Mouse (Mus musculus): ENCODE data around the gene Dlgap3. TPM values are rescaled to one million over a fixed set of nuclear protein-coding genes. Genes with fewer than 3 reads are reported as not detected.
A peak's percentile ranks its signal among the peaks of the same experiment; 100 is the strongest.

The Dlgap3 gene
- polyA plus RNA-seq, 1 experiment from 2014 or later = 0.53 TPM

DNA sequence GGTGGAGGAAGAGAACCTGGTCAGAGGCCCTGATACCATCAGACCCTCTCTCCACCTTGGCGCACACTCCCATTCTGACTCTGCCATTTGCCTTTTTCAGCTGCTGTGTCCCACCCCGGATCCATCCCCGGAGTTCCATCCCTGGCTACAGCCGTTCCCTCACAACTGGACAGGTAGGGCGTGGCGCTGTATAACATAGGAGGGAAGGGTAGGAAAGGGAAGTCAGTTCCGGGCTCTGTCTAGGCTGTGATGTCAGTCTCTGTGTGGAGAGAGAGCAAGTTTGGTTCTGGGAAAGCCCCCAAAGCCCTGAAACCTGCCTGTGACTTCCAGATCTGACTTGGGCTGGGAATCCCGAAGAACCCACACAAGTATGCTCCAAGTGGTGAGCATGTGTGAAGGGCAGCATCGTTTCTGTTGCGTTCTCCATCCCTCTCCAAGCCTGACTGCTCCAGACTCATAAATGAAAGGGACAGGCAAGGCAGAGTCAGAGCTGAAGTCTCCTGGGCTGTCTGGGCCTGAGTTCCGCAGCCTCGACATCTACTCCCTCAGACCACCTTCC is 31.2 kb downstream of the Dlgap3 start:
- H3K27ac ChIP-seq = no peak overlapping the region
- H3K27me3 ChIP-seq = peaks cover 12% of the 10 kb centered on the region; the same call in 1 of the 2 replicates
- no peak overlapping the region for H3K4me2 ChIP-seq (replicated peaks)
- no peak overlapping the region for H3K9ac ChIP-seq
- no peak overlapping the region for H3K4me3 ChIP-seq
- H3K9me3 ChIP-seq = no peaks in the 10 kb centered on the region
- peaks cover 15% of the 10 kb centered on the region for H3K4me1 ChIP-seq
- H3K36me3 ChIP-seq = no peaks in the 10 kb centered on the region
- WGBS = 83% methylated on average over 12 of the region's 12 CpGs
- ATAC-seq (ENCODE audit: low FRiP score, low read depth) = no peak

DNA sequence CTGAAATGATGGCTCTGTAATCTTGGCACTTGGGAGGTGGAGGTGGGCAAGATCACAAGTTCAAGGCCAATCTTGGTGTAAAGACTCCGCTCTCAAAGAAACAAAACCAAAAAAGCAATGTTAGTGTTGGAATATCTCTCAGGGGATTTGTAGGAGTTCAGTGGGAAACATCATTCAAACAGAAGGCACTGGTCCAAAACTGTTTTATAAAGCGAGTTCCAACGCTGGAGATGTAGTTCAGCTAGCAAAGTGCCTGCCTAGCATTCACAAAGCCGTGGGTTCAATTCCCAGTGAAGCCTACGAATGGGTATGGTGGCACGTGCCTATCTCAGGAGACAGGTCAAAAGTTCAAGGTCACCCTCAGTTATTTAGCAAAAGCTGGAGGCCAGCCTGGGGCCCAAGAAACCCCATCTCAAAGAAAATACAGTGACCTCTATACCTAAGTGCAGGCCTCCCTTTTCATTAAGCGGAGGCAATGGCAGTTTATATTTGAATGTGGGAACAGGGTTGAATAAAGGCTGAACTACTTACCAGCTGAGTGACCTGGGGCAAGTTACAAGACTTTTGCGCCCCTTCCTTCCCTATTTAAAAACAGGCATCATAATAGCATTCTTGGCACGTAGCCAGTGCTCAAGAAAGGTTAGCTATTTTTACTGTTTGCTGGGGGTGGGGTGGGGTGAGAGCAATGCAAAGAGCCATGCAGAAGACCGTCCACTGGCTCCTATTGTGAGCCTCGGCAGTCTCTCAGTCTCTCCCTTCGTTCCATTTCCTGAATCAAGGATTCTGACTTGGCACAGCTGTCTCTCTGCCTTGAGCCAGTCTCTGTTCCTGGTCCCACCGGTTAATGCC is 32.0 kb downstream of the Dlgap3 start:
- 59% methylated on average over 13 of the region's 13 CpGs for WGBS
- Histone ChIP-seq H3K27me3 (peaks cover 12% of the 10 kb centered on the region; the same call in 1 of the 2 replicates), H3K27ac (no peak overlapping the region), H3K4me1 (peaks cover 15% of the 10 kb centered on the region), H3K9ac (no peak overlapping the region), H3K9me3 (no peaks in the 10 kb centered on the region), H3K4me2 (replicated peaks) (0 out of 2 replicates have a peak overlapping the region, but pooled peaks have one; percentile 12), H3K36me3 (no peaks in the 10 kb centered on the region), H3K4me3 (no peak overlapping the region)
- no peak for ATAC-seq (ENCODE audit: low FRiP score, low read depth)

DNA sequence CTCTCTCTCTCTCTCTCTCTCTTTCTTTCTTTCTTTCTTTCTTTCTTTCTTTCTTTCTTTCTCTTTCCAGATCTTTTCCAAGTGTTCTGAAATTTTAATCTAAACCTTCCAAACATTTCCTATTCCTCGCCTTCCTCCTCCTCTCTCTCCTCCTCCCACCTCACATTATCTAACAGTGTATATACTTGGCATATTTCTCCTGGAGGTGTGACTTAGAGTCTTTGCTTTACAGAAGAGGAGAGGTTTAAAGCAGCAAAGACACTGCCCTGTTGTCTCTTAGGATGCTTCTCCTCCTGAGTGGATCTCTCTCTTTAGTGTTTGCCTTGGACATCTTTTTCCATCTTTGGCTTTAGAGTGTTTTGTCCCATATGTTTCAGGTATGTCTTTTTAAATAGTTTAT is 34.1 kb downstream of the Dlgap3 start:
- H3K9me3 ChIP-seq = no peaks in the 10 kb centered on the region
- H3K36me3 ChIP-seq = no peaks in the 10 kb centered on the region
- H3K4me2 ChIP-seq (replicated peaks) = no peak overlapping the region
- no CpG with 5 or more reads among the region's 1 CpGs for WGBS
- H3K27ac ChIP-seq = no peak overlapping the region
- peaks cover 8% of the 10 kb centered on the region; the same call in 1 of the 2 replicates for H3K27me3 ChIP-seq
- H3K4me3 ChIP-seq = no peak overlapping the region
- H3K4me1 ChIP-seq = peaks cover 15% of the 10 kb centered on the region
- no peak for ATAC-seq (ENCODE audit: low FRiP score, low read depth)
- no peak overlapping the region for H3K9ac ChIP-seq

DNA sequence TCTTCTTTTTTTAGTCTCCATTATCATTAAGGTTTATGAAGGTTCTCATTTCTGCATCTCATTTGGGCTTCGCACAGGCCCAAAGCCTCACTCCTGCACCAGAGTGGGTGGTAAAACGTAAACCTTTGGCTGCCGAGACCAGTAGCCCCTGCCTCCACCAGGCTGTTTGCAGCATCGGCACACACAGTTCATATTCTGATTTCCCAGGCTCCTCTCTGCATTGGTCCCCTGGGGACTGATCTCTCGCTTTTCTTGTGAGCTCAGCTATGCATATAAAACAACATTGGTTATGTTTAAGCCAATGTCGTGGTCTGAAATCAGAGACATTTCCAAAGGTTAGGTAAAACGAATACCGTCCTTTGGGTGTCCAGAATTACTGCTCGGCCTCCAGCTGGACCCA is 42.3 kb downstream of the Dlgap3 start:
- Histone ChIP-seq H3K9me3 (no peaks in the 10 kb centered on the region), H3K36me3 (no peaks in the 10 kb centered on the region), H3K4me2 (replicated peaks) (no peak overlapping the region), H3K4me3 (no peak overlapping the region), H3K27ac (no peak overlapping the region), H3K9ac (no peak overlapping the region), H3K4me1 (peaks cover 5% of the 10 kb centered on the region), H3K27me3 (peaks cover 40% of the 10 kb centered on the region)
- WGBS = 55% methylated on average over 9 of the region's 9 CpGs
- ATAC-seq (ENCODE audit: low FRiP score, low read depth) = no peak

DNA sequence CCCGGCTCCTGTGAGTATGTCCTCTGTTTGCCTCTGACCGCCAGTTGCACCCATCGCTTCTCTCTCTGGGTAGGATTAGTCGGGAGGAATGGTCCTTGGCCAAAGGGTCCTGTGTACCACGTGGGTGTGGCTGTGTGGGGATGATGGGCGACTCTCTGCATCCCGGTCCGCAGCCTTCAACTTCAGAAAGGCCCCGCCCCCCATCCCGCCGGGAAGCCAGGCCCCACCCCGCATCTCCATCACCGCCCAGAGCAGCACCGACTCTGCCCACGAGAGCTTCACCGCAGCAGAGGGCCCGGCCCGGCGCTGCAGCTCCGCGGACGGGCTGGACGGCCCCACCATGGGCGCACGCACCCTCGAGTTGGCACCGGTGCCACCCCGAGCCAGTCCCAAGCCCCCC is 45.5 kb downstream of the Dlgap3 start:
- no peak for ATAC-seq (ENCODE audit: low FRiP score, low read depth)
- Histone ChIP-seq H3K4me3 (no peak overlapping the region), H3K27ac (no peak overlapping the region), H3K9me3 (no peaks in the 10 kb centered on the region), H3K36me3 (no peaks in the 10 kb centered on the region), H3K4me1 (peaks cover 5% of the 10 kb centered on the region), H3K27me3 (peaks cover 52% of the 10 kb centered on the region), H3K4me2 (replicated peaks) (peak overlapping the region; percentile 40), H3K9ac (no peak overlapping the region)
- WGBS = 16% methylated on average over 28 of the region's 28 CpGs

DNA sequence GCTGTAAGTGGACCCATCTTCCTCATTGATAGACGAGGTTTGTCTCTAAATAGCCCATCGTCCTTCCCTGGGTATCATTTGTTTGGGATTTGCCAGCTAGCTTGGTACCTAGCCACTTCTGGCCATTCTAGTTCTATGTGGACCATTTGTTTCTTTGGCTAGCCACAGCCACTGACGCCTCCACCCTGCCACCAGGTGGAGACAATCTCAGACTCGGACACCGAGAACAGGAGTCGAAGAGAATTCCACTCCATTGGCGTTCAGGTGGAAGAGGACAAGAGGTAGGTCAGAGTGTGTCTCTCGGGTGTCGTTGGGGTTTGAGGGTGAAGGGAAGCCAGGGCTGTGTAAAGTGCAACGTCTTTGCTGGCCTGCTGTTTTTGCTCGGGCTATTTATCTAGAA is 46.1 kb downstream of the Dlgap3 start:
- Histone ChIP-seq H3K36me3 (no peaks in the 10 kb centered on the region), H3K27ac (no peak overlapping the region), H3K9me3 (no peaks in the 10 kb centered on the region), H3K9ac (no peak overlapping the region), H3K4me2 (replicated peaks) (no peak overlapping the region), H3K4me1 (peaks cover 5% of the 10 kb centered on the region), H3K4me3 (no peak overlapping the region), H3K27me3 (peaks cover 52% of the 10 kb centered on the region)
- no peak for ATAC-seq (ENCODE audit: low FRiP score, low read depth)
- WGBS = 49% methylated on average over 11 of the region's 11 CpGs

DNA sequence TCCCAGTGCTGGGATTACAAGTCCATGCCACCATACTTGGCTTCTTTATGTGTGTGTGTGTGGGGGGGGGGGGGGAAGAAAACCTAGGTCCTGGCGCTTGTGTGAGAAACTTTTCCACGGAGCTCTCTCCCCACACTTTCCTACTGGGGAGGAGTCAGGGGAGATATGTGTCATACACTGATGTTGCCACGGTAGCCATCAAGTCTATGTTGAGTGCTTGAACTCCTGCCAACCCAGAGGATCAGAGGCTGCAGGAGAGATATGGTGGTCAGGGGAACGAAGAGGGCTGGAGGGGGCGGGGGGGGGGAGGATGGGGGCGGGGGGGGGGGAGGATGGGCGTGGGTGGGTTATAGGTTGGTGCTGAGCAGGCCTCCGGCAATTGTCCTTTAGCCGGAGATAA is 46.8 kb downstream of the Dlgap3 start:
- H3K4me1 ChIP-seq = peaks cover 5% of the 10 kb centered on the region
- H3K4me3 ChIP-seq = no peak overlapping the region
- H3K36me3 ChIP-seq = no peaks in the 10 kb centered on the region
- H3K9ac ChIP-seq = no peak overlapping the region
- no peak overlapping the region for H3K27ac ChIP-seq
- no peak for ATAC-seq (ENCODE audit: low FRiP score, low read depth)
- H3K9me3 ChIP-seq = 0 out of 2 replicates have a peak, but pooled peaks cover 4% of the 10 kb centered on the region
- no peak overlapping the region for H3K4me2 ChIP-seq (replicated peaks)
- H3K27me3 ChIP-seq = peaks cover 52% of the 10 kb centered on the region
- WGBS = 70% methylated on average over 6 of the region's 9 CpGs

DNA sequence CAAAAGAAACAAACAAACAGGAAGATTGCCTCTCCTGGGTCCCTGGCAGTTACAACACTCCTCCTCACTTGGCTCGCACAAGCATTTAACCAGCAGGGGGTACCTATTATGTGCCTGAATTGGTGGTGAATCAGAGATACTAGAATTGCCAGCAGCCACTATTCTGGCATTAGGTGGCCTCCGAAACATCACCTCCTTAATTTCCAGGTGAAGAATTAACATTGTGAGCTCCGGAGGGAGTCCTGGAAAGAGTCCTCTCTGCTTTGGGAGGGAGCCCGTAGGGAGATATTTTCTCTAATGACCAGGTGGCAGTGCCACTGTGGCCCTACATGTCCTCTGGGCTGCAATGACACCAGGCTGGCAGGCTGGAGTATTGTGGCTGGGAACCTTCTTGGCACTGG is 47.2 kb downstream of the Dlgap3 start:
- WGBS = 67% methylated on average over 4 of the region's 4 CpGs
- ATAC-seq (ENCODE audit: low FRiP score, low read depth) = no peak
- H3K4me3 ChIP-seq = no peak overlapping the region

DNA sequence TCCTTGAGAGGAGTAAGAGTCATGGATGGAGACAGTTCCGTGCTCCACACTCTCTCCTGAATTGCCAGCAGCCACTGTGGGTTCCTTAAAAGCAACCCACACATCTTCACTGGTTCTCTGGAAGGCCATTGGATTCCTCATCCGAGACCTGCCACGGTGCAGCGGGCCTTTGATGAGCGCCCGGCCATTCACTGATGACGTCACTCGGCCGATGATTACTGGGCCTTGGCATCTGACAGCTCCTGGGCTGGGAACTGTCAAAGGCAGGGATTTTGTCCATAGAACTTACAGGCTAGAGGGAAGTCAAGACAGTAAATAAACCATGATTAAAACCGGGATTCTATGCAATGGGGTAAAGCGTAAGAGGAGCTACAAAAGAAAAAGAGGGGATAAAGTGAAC is 48.0 kb downstream of the Dlgap3 start:
- no peaks in the 10 kb centered on the region for H3K36me3 ChIP-seq
- H3K27ac ChIP-seq = no peak overlapping the region

More for the DNA sequence above, 47.2 kb downstream of the Dlgap3 start:
- Histone ChIP-seq H3K4me1 (peaks cover 5% of the 10 kb centered on the region), H3K27ac (no peak overlapping the region), H3K27me3 (peaks cover 52% of the 10 kb centered on the region), H3K9ac (no peak overlapping the region), H3K36me3 (no peaks in the 10 kb centered on the region), H3K4me2 (replicated peaks) (no peak overlapping the region), H3K9me3 (0 out of 2 replicates have a peak, but pooled peaks cover 4% of the 10 kb centered on the region)

DNA sequence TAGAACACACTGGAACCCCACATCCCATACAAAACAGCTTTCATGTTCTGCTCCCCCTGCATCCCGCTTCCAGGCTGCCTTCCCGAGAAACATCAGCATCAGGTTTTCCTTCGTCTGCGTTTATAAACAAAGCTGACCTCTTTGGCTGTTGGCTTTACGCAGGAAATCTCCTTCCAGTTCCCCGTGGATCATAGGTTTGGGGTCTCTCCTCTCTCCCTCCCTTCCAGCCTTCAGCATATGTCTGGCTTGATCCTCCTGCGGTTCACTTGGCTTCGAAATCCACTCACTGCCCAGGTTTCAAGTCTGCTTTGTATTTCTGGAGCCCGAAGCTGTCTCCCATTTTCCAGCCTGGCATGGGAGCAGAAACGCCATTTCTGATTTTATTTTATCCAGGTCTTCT is 54.3 kb downstream of the Dlgap3 start:
- ATAC-seq (ENCODE audit: low FRiP score, low read depth) = no peak
- 26% methylated on average over 10 of the region's 10 CpGs for WGBS
- H3K4me2 ChIP-seq (replicated peaks) = no peak overlapping the region

More for the DNA sequence above, 48.0 kb downstream of the Dlgap3 start:
- no peak for ATAC-seq (ENCODE audit: low FRiP score, low read depth)
- peaks cover 5% of the 10 kb centered on the region for H3K4me1 ChIP-seq
- H3K27me3 ChIP-seq = peaks cover 56% of the 10 kb centered on the region
- no peak overlapping the region for H3K4me2 ChIP-seq (replicated peaks)
- H3K4me3 ChIP-seq = no peak overlapping the region
- H3K9ac ChIP-seq = no peak overlapping the region
- H3K9me3 ChIP-seq = 0 out of 2 replicates have a peak, but pooled peaks cover 4% of the 10 kb centered on the region
- 62% methylated on average over 11 of the region's 11 CpGs for WGBS

DNA sequence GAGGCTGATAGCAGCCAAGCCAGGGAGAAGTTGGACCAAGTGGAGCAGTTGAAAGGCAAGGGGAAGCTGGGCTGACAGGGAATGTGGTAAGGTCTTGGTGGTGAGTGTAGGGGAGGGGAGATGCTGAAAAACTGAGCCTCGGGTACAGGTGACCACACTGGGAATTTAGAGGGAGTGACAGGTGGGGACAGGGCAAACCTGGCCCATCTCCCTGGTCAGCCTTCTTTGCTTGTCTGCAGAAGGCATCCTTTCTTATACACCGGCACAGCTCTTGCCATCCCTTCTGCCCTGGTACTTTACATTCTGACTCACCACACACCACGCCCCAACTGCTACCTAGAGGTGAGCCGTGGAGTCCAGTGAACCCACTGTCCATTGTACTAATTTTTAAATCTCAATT is 54.8 kb downstream of the Dlgap3 start:
- H3K9ac ChIP-seq = no peak overlapping the region
- H3K4me1 ChIP-seq = no peaks in the 10 kb centered on the region
- ATAC-seq (ENCODE audit: low FRiP score, low read depth) = no peak
- H3K27me3 ChIP-seq = peaks cover 71% of the 10 kb centered on the region
- no peak overlapping the region for H3K27ac ChIP-seq
- no peak overlapping the region for H3K4me3 ChIP-seq
- 0 out of 2 replicates have a peak, but pooled peaks cover 4% of the 10 kb centered on the region for H3K9me3 ChIP-seq
- WGBS = 58% methylated on average over 4 of the region's 4 CpGs
- H3K4me2 ChIP-seq (replicated peaks) = no peak overlapping the region
- no peaks in the 10 kb centered on the region for H3K36me3 ChIP-seq

More for the DNA sequence above, 54.3 kb downstream of the Dlgap3 start:
- Histone ChIP-seq H3K4me1 (no peaks in the 10 kb centered on the region), H3K27ac (no peak overlapping the region), H3K9ac (no peak overlapping the region), H3K4me3 (no peak overlapping the region), H3K27me3 (peaks cover 66% of the 10 kb centered on the region), H3K9me3 (0 out of 2 replicates have a peak, but pooled peaks cover 4% of the 10 kb centered on the region), H3K36me3 (no peaks in the 10 kb centered on the region)

DNA sequence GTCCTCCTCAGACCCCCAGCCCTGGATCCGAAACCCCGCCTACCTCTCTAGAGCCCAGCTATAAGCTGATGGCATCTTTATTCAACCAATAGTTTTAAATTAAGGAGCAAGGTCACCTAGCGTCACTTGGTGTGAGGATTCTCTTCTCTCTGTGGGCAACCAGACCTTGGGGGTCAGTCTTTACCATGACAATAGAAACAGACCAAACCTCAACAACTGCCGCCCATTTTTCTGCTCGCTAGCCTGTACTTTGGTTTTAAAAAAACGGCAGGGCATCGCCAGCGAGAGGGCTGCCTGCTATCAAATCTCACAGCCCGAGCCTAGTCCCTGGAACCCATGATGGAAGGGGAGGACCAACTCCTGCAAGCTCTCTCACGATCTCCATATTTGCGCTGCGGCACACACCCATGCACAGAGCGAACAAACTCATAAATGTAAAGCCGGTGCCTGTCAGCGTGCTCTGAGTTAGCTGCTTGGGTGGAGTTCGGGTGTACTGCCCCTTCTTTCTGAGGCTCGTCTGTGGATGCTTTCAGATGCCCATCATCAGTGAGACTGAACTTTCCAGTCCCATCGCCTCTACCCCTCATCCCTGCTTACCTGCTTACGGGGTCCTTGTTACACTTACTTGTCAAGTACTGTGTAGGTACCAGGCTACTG is 55.6 kb downstream of the Dlgap3 start:
- Histone ChIP-seq H3K4me2 (replicated peaks) (peak overlapping the region; percentile 9; the same call in 1 of the 2 replicates), H3K27ac (no peak overlapping the region), H3K4me1 (no peaks in the 10 kb centered on the region), H3K36me3 (no peaks in the 10 kb centered on the region), H3K9me3 (0 out of 2 replicates have a peak, but pooled peaks cover 4% of the 10 kb centered on the region), H3K9ac (no peak overlapping the region), H3K4me3 (no peak overlapping the region), H3K27me3 (peaks cover 76% of the 10 kb centered on the region)
- no peak for ATAC-seq (ENCODE audit: low FRiP score, low read depth)
- 13% methylated on average over 19 of the region's 19 CpGs for WGBS
